Mouse (Mus musculus) liver, embryonic 14.5 days (tissue): Measurements from ENCODE around the gene Dagla.

Experiments used
- CTCF ChIP-seq: IDR thresholded peaks from 2 replicates; pipeline ENCODE4 v1.5.1; 2016; ENCODE audit warnings: antibody characterized with exemption, low read depth, control low read depth
- EP300 ChIP-seq: IDR thresholded peaks from 2 replicates; pipeline ENCODE4 v1.6.1; 2016; ENCODE audit warnings: antibody characterized with exemption, low read depth

DNA sequence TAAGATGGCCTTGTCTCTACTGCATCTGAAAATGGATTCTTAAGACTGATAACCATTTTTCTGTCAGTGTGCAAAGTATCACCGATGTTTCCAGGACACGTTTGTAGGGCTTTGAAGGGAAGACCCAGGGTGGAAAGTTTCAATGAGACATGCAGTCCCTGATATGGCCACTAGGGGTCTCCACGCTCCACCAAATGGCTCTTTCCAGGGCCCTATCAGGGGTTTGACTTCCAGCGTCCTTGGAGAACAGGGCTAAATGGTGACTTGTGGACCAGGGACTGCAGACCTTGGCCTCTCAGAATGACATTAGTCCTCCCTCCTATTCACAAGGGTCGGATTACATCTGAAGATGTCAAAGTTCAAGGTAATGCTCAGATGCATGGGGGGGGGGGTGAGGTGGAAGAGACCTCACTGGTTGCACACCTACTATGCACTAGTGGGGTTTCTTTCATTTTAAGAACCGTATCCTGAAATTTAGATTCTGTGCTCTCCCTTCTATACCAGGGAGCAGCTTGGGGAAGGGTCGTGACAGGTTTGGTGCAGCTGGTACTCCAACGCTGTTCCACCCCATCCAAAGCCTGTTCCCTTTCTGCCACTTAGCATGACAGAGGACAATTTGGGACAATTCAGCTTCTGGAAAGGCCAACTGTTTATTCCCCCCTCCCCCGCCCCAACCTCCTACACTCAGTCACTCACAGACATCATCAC is 29.0 kb upstream of the Dagla start:
- TF ChIP-seq CTCF (peak; percentile 94), EP300 (no peak)
